Mouse (Mus musculus): ENCODE data around the gene Vps13d.
A peak's percentile ranks its signal among the peaks of the same experiment; 100 is the strongest.
"Not testable (repeated sequence)": the region's sequence is repeated elsewhere in the genome, so short reads cannot be mapped to it uniquely, and the experiment has no call there.

Vps13d gene

GRCm38 (mm10) chr4:145211076-145211475 lies 16.3 kb upstream of the Vps13d start:
- no peak for DNase-seq (ENCODE audit: low read depth)

DNA sequence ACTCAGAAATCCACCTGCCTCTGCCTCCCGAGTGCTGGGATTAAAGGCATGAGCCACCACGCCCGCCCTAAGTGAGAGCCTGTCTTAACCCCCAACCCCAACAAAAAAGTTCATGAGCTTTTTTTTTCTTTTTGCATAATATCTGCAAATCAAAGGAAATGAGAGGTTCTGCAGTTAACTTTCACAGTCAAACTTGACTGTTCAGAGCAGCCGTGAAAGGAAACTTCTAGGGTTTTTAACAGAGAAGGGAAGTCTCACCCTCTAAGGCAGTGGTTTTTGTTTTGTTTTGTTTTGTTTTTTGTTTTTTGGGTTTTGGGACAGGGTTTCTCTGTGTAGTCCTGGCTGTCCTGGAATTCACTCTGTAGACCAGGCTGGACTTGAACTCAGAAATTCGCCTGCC lies 15.8 kb upstream of the Vps13d start:
- no peak for DNase-seq (ENCODE audit: low read depth)

GRCm38 (mm10) chr4:145209690-145210088 lies 14.9 kb upstream of the Vps13d start:
- DNase-seq (ENCODE audit: low read depth): no peak

- no peak for DNase-seq (ENCODE audit: low read depth)
Measured at GRCm38 (mm10) chr4:145209076-145209689, 14.4 kb upstream of the Vps13d start.

- DNase-seq (ENCODE audit: low read depth): no peak
Measured at GRCm38 (mm10) chr4:145207718-145208371, 13.0 kb upstream of the Vps13d start.

- DNase-seq (ENCODE audit: low read depth): no peak
Measured at GRCm38 (mm10) chr4:145204779-145205178, 10.0 kb upstream of the Vps13d start.

DNA sequence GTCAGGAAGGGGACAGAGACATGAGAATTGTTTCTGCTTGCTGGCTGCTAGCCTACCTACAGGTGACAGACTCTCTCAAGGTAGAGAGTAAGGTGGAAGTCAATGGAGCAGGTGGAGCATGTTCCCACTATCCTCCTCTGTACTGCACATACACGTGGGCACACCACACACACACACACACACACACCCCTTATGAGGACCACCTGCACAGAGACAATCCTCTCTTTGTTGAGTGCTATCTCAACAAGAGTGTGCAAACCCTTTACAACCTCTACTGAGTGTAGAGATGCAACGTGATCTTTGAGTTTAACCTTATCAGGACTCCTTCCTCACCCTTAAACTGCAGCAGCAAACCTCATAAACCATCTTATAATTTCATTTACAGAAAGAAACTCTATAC lies 8.5 kb upstream of the Vps13d start:
- DNase-seq (ENCODE audit: low read depth): no peak

- no peak for DNase-seq (ENCODE audit: low read depth)
Measured at GRCm38 (mm10) chr4:145201424-145201823, 6.6 kb upstream of the Vps13d start.

- peak; percentile 83 for DNase-seq (ENCODE audit: low read depth)
Measured at GRCm38 (mm10) chr4:145199982-145200699, 5.3 kb upstream of the Vps13d start.

DNA sequence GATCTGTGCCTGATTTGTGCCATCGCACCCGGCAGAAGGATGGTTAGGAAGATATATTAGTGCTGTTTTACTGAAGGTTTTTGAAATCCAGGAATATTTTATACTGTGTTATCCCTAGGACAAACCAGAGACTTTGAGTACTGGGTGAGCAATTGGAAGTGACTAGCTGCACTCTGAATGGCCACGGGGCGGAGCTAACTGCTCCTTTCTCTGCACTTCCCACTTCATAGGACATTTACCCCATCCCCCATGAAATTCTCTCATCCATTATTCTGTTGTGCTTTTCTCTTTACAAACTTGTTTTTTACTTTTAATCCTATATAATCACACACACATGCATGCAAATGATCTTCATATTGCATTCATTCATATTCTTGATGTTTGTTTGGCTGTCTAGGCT lies 1.8 kb upstream of the Vps13d start:
- DNase-seq (ENCODE audit: low read depth): no peak

DNA sequence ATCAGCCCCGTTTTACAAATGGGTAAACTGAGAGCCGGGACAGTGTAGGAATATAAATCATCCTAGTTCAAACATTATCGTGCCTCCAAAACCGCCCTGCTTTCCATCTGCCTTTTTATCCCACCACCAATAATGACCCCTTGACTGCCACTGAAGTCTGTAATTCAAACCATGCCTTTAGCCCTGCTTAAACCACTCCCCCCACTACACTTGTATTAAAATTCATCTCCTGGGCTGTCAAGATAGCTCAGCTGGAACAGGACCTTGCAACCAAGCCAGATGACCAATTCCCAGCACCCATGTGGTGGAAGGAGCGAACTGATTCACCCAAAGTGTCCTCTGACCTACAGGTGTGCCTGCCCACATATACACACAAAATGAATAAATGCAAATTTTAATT lies 367 bp upstream of the Vps13d start:
- no peak for DNase-seq (ENCODE audit: low read depth)

DNA sequence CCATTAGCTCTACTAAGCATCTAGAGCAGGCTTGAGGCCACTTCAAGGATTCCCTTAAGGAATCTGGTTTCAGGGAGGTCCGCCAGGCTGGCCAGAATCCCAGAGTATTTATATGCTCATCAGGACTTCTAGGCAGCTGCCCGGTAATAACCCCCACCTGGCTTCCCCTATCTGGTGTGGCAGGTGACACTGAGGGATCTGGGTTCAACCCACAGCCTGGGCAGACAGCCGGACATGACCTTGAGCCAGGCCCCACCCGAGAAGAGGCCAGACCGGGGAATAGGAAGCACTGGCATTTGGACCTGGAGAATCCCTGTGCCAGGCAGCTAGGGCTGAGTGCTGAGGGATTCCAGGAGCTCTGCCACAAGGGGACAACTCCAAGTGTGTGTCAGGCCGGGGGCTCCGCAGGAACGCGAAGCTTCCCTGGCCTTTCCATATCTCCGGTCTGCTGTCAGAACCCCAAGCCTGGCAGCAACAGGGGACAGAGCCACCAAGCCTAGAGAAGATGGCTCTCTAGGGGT lies 754 bp downstream of the Vps13d start:
- DNase-seq (ENCODE audit: low read depth): no peak

DNA sequence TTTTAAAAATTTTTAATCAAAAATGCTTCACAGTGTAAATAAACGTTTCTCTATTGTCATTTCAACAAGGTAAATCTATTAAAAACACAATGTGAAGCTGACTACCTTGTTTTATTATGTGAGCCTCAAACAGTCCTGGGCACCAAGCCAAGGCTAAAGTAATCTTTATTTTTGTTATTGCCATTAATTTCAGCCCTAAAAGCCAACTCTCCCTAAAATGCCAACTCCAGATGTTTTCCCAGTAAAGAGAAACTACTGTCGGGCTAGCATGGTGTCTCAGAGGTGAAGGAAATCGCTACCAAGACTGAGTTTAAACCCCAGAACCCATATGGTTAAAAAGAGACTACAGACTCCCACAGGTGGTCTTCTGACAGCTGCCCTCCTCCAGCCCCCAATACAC lies 1.4 kb downstream of the Vps13d start:
- no peak for DNase-seq (ENCODE audit: low read depth)

GRCm38 (mm10) chr4:145192686-145193085 lies 2.1 kb downstream of the Vps13d start:
- no peak for DNase-seq (ENCODE audit: low read depth)

- no peak for DNase-seq (ENCODE audit: low read depth)
Measured at GRCm38 (mm10) chr4:145188561-145188960, 6.2 kb downstream of the Vps13d start.

DNA sequence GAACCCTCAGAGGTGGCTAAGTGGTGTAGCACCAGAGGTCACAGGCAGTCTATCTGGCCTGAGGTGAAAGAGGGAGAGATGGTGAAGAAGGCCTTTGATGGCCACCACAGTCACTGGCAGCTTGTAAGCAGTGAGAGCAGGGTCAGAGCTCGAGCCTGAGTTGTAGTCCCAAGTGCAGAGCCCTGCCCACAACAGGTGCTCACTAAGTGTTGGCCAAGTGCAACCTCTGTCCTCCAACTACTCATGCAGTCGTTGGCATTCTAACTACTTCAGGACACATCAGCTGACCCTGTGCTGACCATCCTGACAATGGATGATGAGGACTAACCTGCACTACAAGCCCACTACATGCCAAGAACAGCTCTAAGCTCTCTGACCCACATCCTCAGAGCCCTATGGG lies 7.2 kb downstream of the Vps13d start:
- no peak for DNase-seq (ENCODE audit: low read depth)

DNA sequence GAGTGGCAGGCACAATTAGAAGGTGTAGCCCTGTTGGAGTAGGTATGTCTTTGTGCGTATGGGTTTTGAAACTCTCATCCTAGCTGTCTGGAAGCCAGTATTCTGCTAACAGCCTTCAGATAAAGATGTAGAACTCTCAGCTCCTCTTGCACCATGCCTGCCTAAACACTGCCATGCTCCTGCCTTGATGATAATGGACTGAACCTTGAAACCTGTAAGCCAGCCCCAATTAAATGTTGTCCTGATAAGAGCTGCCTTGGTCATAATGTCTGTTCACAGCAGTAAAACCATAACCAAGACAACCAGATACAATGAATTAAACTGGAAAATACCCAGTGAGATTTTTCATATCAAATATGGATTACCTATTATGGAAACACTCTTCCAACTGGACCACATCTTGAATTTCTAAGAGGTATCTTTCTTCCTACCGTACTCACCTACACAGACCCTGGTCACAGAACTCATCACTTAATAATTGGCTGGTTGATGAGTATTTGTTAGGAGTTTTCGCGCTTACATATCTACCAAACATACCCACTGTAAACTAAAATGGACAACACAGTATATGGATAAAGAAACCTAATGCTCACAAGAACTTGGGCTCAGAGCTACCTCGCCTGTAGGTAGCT lies 15.8 kb downstream of the Vps13d start:
- no peak for DNase-seq (ENCODE audit: low read depth)

GRCm38 (mm10) chr4:145165542-145165941 lies 29.3 kb downstream of the Vps13d start:
- DNase-seq (ENCODE audit: low read depth): not testable (repeated sequence)

GRCm38 (mm10) chr4:145164111-145164510 lies 30.7 kb downstream of the Vps13d start:
- no peak for DNase-seq (ENCODE audit: low read depth)

GRCm38 (mm10) chr4:145161243-145161642 lies 33.6 kb downstream of the Vps13d start:
- DNase-seq (ENCODE audit: low read depth): peak; percentile 27

- DNase-seq (ENCODE audit: low read depth): no peak
Measured at GRCm38 (mm10) chr4:145155956-145156355, 38.8 kb downstream of the Vps13d start.

GRCm38 (mm10) chr4:145151103-145151486 lies 43.7 kb downstream of the Vps13d start:
- no peak for DNase-seq (ENCODE audit: low read depth)

Data from fibroblast of lung, adult 2 months (primary cell).